Mouse (Mus musculus) midbrain, embryonic 15.5 days (tissue): ENCODE data around the gene Tcam1. TPM values are rescaled to one million over a fixed set of nuclear protein-coding genes. Genes with fewer than 3 reads are reported as not detected.

ENCODE experiments used
- ATAC-seq: fragments of 200-750 bp; cut with Nextera tagmentation; replicated peaks from 2 replicates; pipeline ENCODE4 v1.8.0; 2017; ENCODE audit warnings: moderate TSS enrichment
- H3K27ac ChIP-seq: fragments of 300-500 bp; sonication (generic); 2 replicates; pipeline ENCODE4 v1.5.1; 2015; ENCODE audit warnings: mild to moderate bottlenecking, inconsistent platforms
- H3K27me3 ChIP-seq: fragments of 300-500 bp; sonication (generic); replicated peaks from 2 replicates; pipeline ENCODE4 v1.6.1; 2015; ENCODE audit warnings: inconsistent platforms
- H3K36me3 ChIP-seq: fragments of 300-500 bp; sonication (generic); replicated peaks from 2 replicates; pipeline ENCODE4 v1.6.1; 2015; ENCODE audit warnings: inconsistent platforms
- H3K4me1 ChIP-seq: fragments of 300-500 bp; sonication (generic); 2 replicates; pipeline ENCODE4 v1.6.1; 2015; ENCODE audit warnings: inconsistent platforms
- H3K4me2 ChIP-seq: fragments of 300-500 bp; sonication (generic); 2 replicates; pipeline ENCODE4 v1.6.1; 2015; ENCODE audit warnings: inconsistent platforms, mild to moderate bottlenecking, moderate library complexity
- H3K4me3 ChIP-seq: fragments of 300-500 bp; sonication (generic); 2 replicates; pipeline ENCODE4 v1.5.1; 2015; ENCODE audit warnings: mild to moderate bottlenecking, inconsistent platforms
- H3K9ac ChIP-seq: fragments of 300-500 bp; sonication (generic); 2 replicates; pipeline ENCODE4 v1.6.1; 2015; ENCODE audit warnings: mild to moderate bottlenecking, inconsistent platforms
- H3K9me3 ChIP-seq: fragments of 300-500 bp; sonication (generic); 2 replicates; pipeline ENCODE4 v1.6.1; 2016; ENCODE audit warnings: inconsistent platforms
- WGBS: fragments of 180-500 bp; shearing (Covaris S2); methylation state at CpG from one replicate; pipeline ENCODE4 v1.1.7; 2015; ENCODE audit warnings: mixed read lengths; 5-methylcytosine and 5-hydroxymethylcytosine counted together
- polyA plus RNA-seq: library from polyadenylated mRNA; unstranded; fragments of >200 nt; fragmentation: Nextera tagmentation; extraction: Ambion mirVana; gene quantifications from 2 replicates; pipeline ENCODE4 v1.2.1, GENCODE M21; 2015

The Tcam1 gene
- polyA plus RNA-seq, 1 experiment from 2014 or later = 0.12 TPM

GRCm38 (mm10) chr11:106274971-106275411, 1.5 kb upstream of the Tcam1 start:
- Histone ChIP-seq H3K4me3 (no peak overlapping the region), H3K4me2 (no peak overlapping the region), H3K9ac (no peak overlapping the region), H3K27me3 (no peaks in the 10 kb centered on the region), H3K36me3 (no peaks in the 10 kb centered on the region), H3K27ac (no peak overlapping the region), H3K4me1 (peaks cover 30% of the 10 kb centered on the region), H3K9me3 (no peaks in the 10 kb centered on the region)
- ATAC-seq = no peak
- WGBS = 80% methylated on average over 7 of the region's 7 CpGs

DNA sequence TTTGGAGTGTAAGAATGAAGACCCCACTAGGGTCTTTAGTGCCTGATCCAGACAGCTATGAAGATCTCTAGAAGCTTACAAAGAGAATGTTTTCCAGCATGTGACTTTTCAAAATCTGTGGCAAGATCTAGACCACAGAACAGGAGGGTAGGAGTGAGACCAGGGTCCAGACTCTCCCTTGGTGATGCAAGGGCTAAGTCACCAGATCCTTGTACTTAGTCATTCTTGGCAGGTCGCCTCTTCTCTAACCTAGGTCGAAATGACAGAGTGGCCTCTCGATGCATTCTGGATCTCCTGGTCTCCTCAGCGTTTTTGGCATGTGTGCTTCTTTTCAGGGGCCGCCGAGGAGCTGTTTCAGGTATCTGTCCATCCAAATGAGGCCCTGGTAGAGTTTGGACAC, 6.0 kb downstream of the Tcam1 start:
- Histone ChIP-seq H3K4me1 (no peaks in the 10 kb centered on the region), H3K9ac (no peak overlapping the region), H3K36me3 (no peaks in the 10 kb centered on the region), H3K4me2 (no peak overlapping the region), H3K9me3 (no peaks in the 10 kb centered on the region), H3K27me3 (no peaks in the 10 kb centered on the region), H3K27ac (no peak overlapping the region), H3K4me3 (no peak overlapping the region)
- ATAC-seq = no peak
- 79% methylated on average over 6 of the region's 6 CpGs for WGBS

GRCm38 (mm10) chr11:106283371-106283770, 6.9 kb downstream of the Tcam1 start:
- no peak for ATAC-seq
- no peak overlapping the region for H3K4me3 ChIP-seq
- no peaks in the 10 kb centered on the region for H3K9me3 ChIP-seq
- H3K27me3 ChIP-seq = no peaks in the 10 kb centered on the region
- H3K27ac ChIP-seq = no peak overlapping the region
- no peak overlapping the region for H3K9ac ChIP-seq
- WGBS = 82% methylated on average over 4 of the region's 4 CpGs
- no peaks in the 10 kb centered on the region for H3K4me1 ChIP-seq
- no peak overlapping the region for H3K4me2 ChIP-seq
- no peaks in the 10 kb centered on the region for H3K36me3 ChIP-seq

DNA sequence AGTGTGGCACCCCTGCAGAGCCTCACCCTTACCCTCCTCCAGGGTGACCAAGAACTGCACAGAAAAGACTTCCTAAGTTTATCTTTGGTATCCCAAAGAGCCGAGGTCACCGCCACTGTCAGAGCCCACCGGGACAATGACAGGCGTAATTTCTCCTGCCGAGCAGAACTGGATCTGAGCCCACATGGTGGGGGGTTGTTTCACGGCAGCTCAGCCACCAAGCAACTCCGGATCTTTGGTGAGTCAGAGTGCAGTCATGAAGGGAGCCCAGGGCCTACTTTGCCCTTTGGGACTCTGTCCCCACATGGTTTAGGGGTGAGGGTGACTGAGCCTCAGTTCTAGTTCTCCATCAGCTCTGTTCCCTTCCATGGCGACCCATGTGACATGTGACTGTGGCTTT, 7.7 kb downstream of the Tcam1 start:
- no peak overlapping the region for H3K27ac ChIP-seq
- WGBS = 72% methylated on average over 8 of the region's 8 CpGs
- no peak overlapping the region for H3K4me2 ChIP-seq
- no peaks in the 10 kb centered on the region for H3K4me1 ChIP-seq
- no peak overlapping the region for H3K4me3 ChIP-seq
- H3K36me3 ChIP-seq = no peaks in the 10 kb centered on the region
- no peak overlapping the region for H3K9ac ChIP-seq
- no peaks in the 10 kb centered on the region for H3K9me3 ChIP-seq
- no peak for ATAC-seq
- no peaks in the 10 kb centered on the region for H3K27me3 ChIP-seq

GRCm38 (mm10) chr11:106286206-106286605, 9.7 kb downstream of the Tcam1 start:
- Histone ChIP-seq H3K27me3 (no peaks in the 10 kb centered on the region), H3K4me2 (no peak overlapping the region), H3K36me3 (no peaks in the 10 kb centered on the region), H3K4me3 (no peak overlapping the region), H3K4me1 (no peaks in the 10 kb centered on the region), H3K27ac (no peak overlapping the region), H3K9ac (no peak overlapping the region), H3K9me3 (no peaks in the 10 kb centered on the region)
- ATAC-seq = no peak
- 86% methylated on average over 7 of the region's 7 CpGs for WGBS

- no peak overlapping the region for H3K27ac ChIP-seq
- no peaks in the 10 kb centered on the region for H3K27me3 ChIP-seq
- no peak overlapping the region for H3K9ac ChIP-seq
- H3K4me3 ChIP-seq = no peak overlapping the region
- WGBS = 62% methylated on average over 11 of the region's 11 CpGs
- no peaks in the 10 kb centered on the region for H3K9me3 ChIP-seq
- H3K4me1 ChIP-seq = no peaks in the 10 kb centered on the region
- H3K4me2 ChIP-seq = no peak overlapping the region
- no peaks in the 10 kb centered on the region for H3K36me3 ChIP-seq
- no peak for ATAC-seq
Observed at GRCm38 (mm10) chr11:106286987-106287386, 10.5 kb downstream of the Tcam1 start.

DNA sequence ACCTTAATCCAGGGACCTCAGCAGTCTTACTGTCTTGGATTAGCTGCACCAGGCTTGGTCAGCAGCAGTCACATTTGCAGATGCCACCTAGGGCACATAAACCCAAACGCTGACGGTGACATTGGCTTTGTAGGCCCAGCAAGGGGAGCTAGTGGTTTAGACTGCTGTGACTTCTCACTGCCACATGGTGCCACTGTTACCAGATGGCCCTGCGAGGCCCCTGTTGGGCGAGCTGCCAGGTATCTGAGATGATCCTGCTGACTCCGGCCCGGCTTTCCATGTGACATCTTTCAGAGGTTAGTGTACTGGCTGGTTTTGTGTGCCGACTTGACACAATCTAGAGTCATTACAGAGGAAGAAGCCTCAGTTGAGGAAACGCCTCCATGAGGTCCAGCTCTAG, 12.9 kb downstream of the Tcam1 start:
- ATAC-seq = no peak
- no peak overlapping the region for H3K9ac ChIP-seq
- no peak overlapping the region for H3K4me2 ChIP-seq
- H3K27ac ChIP-seq = no peak overlapping the region
- 71% methylated on average over 8 of the region's 8 CpGs for WGBS
- H3K36me3 ChIP-seq = no peaks in the 10 kb centered on the region
- H3K27me3 ChIP-seq = no peaks in the 10 kb centered on the region
- no peaks in the 10 kb centered on the region for H3K4me1 ChIP-seq
- H3K4me3 ChIP-seq = no peak overlapping the region
- no peaks in the 10 kb centered on the region for H3K9me3 ChIP-seq

DNA sequence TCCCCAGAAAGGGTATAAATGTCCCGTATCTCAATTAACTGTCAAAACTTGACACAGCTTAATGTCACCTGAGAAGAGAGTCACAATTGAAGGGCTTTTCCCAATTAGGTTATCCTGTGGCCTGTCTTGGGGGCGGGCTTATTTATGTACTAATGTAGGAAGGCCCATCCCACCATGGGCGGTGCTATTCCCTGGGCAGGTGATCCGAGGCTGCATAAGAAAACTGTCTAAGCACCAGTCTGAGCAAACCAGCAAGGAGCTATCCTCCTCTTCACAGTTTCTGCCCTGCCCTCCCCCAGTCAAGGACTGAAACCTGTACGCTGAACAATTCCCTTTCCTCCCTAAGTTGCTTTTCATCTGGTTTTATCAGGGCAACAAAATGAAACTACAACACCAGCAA, 13.9 kb downstream of the Tcam1 start:
- ATAC-seq = no peak
- no peaks in the 10 kb centered on the region for H3K27me3 ChIP-seq
- H3K36me3 ChIP-seq = no peaks in the 10 kb centered on the region
- no peaks in the 10 kb centered on the region for H3K4me1 ChIP-seq
- WGBS = 92% methylated on average over 5 of the region's 5 CpGs
- H3K4me2 ChIP-seq = no peak overlapping the region
- H3K9me3 ChIP-seq = no peaks in the 10 kb centered on the region
- no peak overlapping the region for H3K27ac ChIP-seq
- H3K9ac ChIP-seq = no peak overlapping the region
- no peak overlapping the region for H3K4me3 ChIP-seq

GRCm38 (mm10) chr11:106291861-106292260, 15.4 kb downstream of the Tcam1 start:
- Histone ChIP-seq H3K36me3 (no peaks in the 10 kb centered on the region), H3K27me3 (no peaks in the 10 kb centered on the region), H3K4me1 (no peaks in the 10 kb centered on the region), H3K9me3 (no peaks in the 10 kb centered on the region), H3K4me3 (no peak overlapping the region), H3K9ac (no peak overlapping the region), H3K4me2 (no peak overlapping the region), H3K27ac (no peak overlapping the region)
- ATAC-seq = no peak
- WGBS = 88% methylated on average over 2 of the region's 2 CpGs

DNA sequence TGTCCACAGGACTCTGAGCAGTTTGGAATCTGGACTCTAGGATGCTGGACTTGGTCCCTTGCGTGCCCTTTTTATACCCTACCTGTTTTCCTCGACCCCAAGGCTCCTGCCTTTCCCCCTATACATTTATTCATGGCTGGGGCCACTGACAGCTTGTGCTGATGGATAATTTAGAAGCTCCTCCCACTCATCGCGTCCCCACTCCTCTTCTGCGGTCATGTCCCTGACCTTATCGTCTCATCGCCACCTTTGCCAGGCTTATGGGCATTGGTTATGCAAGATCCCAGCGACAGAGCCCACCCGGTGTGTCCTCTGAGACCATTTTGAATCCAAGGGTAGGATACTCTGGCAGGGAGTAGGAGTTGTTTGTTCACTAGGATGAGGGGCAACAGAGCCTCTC, 25.3 kb downstream of the Tcam1 start, which contains the start of gene Gh:
Gene Gh, minus strand, starts transcription at position 101 of the 400 bp plus-strand sequence.
- Histone ChIP-seq H3K9me3 (no peaks in the 10 kb centered on the region), H3K27me3 (no peaks in the 10 kb centered on the region), H3K4me1 (no peaks in the 10 kb centered on the region), H3K9ac (no peak within 1 kb of the TSS), H3K27ac (no peak within 1 kb of the TSS), H3K36me3 (no peaks in the 10 kb centered on the region), H3K4me3 (no peak within 1 kb of the TSS), H3K4me2 (no peak within 1 kb of the TSS)
- 81% methylated on average over 9 of the region's 9 CpGs for WGBS
- ATAC-seq = no peak

DNA sequence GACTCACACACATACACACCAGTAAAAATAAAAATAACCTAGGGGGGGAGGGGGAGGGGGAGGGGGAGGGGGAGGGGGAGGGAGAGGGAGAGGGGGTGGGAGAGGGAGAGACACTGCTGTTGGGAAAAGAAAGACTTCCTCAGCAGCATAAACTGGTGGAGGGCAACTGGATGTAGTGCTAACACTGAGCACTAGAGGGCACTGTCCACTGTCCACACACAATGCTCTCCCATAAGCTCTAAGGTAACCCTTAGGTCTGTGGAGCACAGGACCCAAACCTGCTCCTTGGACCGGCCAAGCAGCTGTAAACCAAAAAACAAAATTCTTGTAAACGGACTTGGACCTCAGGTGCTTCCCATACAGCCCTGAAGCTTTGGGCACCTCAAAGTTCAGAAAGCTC, 26.2 kb downstream of the Tcam1 start:
- H3K9me3 ChIP-seq = no peaks in the 10 kb centered on the region
- 31% methylated on average over 2 of the region's 2 CpGs for WGBS
- no peak overlapping the region for H3K27ac ChIP-seq
- H3K9ac ChIP-seq = no peak overlapping the region
- H3K27me3 ChIP-seq = no peaks in the 10 kb centered on the region
- H3K4me3 ChIP-seq = no peak overlapping the region
- no peak for ATAC-seq
- no peak overlapping the region for H3K4me2 ChIP-seq
- H3K36me3 ChIP-seq = no peaks in the 10 kb centered on the region
- H3K4me1 ChIP-seq = no peaks in the 10 kb centered on the region

DNA sequence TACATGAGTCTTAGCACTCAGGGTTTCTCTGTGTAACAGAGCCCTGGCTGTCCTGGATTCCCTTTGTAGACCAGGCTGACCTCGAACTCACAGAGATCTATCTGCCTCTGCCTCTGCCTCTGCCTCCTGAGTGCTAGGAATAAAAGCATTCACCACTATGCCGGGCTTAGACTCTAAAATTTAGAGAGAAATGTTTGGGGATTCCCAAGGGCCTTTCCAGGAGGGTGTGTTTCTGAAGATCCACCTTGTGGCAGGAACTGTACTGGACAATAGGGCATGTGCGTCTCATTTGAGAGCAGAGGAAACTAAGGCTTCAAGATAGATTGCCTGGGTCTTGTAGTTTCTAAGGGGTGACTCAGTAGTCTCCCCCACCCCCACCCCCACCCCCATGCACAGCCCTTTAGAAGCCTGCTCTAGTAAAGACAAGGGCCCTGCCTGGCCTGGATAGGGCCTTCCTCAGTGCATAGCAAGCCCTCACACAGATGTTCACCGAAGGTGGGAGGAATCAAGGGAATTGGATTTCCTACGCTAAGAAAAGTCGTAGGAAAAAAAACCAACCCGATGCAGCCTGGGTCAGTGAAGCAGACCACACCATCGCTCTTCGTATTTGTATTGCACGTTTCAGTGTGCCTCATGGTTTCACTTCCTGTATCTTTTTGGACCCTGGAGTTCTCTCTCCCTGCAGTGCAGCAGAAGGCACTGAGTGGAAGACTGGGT, 29.0 kb downstream of the Tcam1 start:
- Histone ChIP-seq H3K27me3 (no peaks in the 10 kb centered on the region), H3K4me3 (no peak overlapping the region), H3K36me3 (no peaks in the 10 kb centered on the region), H3K9me3 (no peaks in the 10 kb centered on the region), H3K27ac (no peak overlapping the region), H3K4me2 (no peak overlapping the region), H3K4me1 (no peaks in the 10 kb centered on the region), H3K9ac (no peak overlapping the region)
- no peak for ATAC-seq
- 84% methylated on average over 10 of the region's 10 CpGs for WGBS

DNA sequence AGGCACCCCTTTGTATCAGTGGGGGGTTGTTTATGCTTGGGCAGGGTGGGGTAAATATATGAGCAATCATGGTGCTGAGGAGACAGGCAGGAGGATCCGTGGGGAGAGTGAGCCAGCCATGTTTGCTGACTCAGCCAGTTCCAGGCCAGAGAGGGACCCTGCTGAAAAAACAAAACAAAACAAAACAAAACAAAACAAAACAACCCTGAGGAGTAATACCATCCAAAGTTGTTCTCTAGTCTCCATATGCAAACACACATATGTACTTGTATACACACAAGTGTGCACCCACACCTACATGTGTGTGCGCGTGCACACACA, 29.6 kb downstream of the Tcam1 start:
- no peaks in the 10 kb centered on the region for H3K27me3 ChIP-seq
- H3K36me3 ChIP-seq = no peaks in the 10 kb centered on the region
- no peaks in the 10 kb centered on the region for H3K9me3 ChIP-seq
- 86% methylated on average over 3 of the region's 3 CpGs for WGBS
- H3K9ac ChIP-seq = no peak overlapping the region
- H3K4me1 ChIP-seq = no peaks in the 10 kb centered on the region
- no peak overlapping the region for H3K4me3 ChIP-seq
- ATAC-seq = no peak
- H3K4me2 ChIP-seq = no peak overlapping the region
- H3K27ac ChIP-seq = no peak overlapping the region
